Mouse (Mus musculus) E14TG2a.4 (cell line): ENCODE data around the gene Lamtor2.

Experiments
- H3K27me3 ChIP-seq: 2 replicates; pipeline ENCODE4 v1.6.1; 2014; ENCODE audit warnings: low read length, control low read depth; ENCODE audit not compliant: insufficient read depth
- H3K36me3 ChIP-seq: 2 replicates; pipeline ENCODE4 v1.6.1; 2014; ENCODE audit warnings: low read length, control low read depth; ENCODE audit not compliant: insufficient read depth
- H3K4me1 ChIP-seq: replicated peaks from 2 replicates; pipeline ENCODE4 v1.6.1; 2014; ENCODE audit warnings: low read depth, low read length, control low read depth
- H3K4me3 ChIP-seq: replicated peaks from 2 replicates; pipeline ENCODE4 v1.5.1; 2014; ENCODE audit warnings: mild to moderate bottlenecking, low read length
- H3K9me3 ChIP-seq: 2 replicates; pipeline ENCODE4 v1.6.1; 2014; ENCODE audit warnings: low read length, control low read depth
- CTCF ChIP-seq: conservative IDR thresholded peaks from 2 replicates; pipeline ENCODE4 v1.5.1; 2014; ENCODE audit warnings: low read length
- NANOG ChIP-seq: IDR thresholded peaks from 2 replicates; pipeline ENCODE4 v1.6.1; 2014; ENCODE audit warnings: borderline replicate concordance, low read length, mixed read lengths
- POU5F1 ChIP-seq: IDR thresholded peaks from 2 replicates; pipeline ENCODE4 v1.6.1; 2014; ENCODE audit warnings: low read length, borderline replicate concordance

The Lamtor2 gene

DNA sequence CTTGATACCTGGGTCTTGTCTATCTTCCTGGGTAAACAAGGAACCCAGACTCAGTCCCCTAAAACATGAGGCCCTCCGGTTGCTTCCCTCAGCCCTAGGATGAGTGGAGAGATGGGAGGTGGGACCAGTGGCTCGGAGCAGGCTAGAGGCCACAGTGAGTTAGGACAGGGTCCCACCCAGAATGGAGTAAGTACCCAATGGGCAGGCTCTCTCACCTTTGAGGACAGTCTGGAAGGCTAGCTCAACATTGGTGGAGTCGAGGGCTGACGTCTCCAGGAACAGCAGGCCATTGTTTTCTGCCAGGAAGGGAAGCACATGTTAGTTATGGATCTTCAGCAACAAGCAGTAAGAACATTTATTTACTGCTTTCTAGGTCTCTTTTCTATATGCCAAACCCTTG lies 10.4 kb downstream of the Lamtor2 start:
- H3K4me3 ChIP-seq, result 0 out of 2 replicates have a peak overlapping the region, but pooled peaks have one; percentile 6
- peaks cover 43% of the 10 kb centered on the region for H3K36me3 ChIP-seq
- H3K4me1 ChIP-seq, result peaks cover 91% of the 10 kb centered on the region
- H3K27me3 ChIP-seq, result no peaks in the 10 kb centered on the region
- TF ChIP-seq CTCF, result no peak
- no peak for TF ChIP-seq POU5F1
- TF ChIP-seq NANOG, result no peak
- H3K9me3 ChIP-seq, result no peaks in the 10 kb centered on the region

DNA sequence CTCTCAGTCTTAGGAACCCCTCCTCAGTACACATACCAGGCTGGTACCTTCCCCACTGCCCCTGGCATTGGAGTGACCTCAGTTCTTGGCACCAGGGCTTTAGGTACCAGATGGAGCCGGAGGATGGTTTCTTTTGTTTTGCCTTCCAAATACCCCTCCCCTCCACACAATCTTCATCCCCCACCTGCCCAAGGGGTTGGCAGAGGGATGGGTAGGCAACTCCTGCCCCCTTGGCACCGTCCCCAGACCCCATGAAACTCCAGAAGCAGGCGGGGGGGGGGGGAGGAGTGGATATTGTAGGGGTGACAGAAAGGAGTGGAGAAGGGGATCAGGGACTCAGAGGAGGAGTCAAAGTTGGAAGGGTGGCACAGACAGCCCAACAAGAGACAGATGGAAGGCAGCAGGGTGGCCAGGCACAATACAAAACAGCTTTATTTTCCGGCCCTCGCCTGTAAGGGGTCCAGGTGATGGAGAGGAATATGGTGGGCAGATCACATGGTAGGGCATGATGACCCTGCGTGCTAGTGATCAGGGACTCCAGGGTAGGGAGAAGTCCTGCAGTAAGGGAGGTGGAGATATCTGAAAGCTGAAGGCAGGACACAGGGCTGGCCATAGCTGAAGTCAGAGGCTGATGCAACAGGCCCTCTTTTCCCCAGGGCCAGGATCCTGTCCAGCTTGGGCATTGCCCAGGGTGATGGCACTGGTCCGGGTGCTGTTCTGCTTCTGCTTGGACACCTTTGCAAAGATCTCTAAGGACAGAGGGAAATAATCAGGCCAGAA lies 11.1 kb downstream of the Lamtor2 start:
- H3K36me3 ChIP-seq, result peaks cover 50% of the 10 kb centered on the region
- H3K9me3 ChIP-seq, result no peaks in the 10 kb centered on the region
- TF ChIP-seq CTCF (no peak), NANOG (no peak), POU5F1 (no peak)
- H3K27me3 ChIP-seq, result no peaks in the 10 kb centered on the region
- peaks cover 92% of the 10 kb centered on the region for H3K4me1 ChIP-seq
- H3K4me3 ChIP-seq, result peak overlapping the region; percentile 6; the same call in 1 of the 2 replicates

DNA sequence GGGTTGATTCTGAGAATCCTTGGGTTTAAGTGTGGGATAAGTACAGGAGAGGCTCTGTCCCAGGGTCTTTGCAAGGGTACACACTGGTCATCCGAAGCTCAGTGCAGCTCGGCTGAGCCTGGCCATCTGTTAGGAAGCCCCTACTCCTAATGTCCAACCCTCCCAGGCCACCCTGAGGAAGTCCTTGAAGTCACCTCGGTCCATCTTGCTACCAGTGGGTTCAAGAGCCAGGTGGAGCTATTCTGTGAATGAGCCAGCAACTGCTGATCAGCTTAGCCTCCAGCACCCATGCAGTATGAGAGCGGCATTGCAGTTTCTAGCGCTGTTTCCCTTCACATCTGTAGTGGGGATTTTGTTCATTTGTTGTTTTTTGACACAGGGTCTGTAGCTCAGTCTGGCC lies 12.8 kb downstream of the Lamtor2 start:
- peaks cover 95% of the 10 kb centered on the region for H3K4me1 ChIP-seq
- peak overlapping the region; percentile 43 for H3K4me3 ChIP-seq
- no peaks in the 10 kb centered on the region for H3K27me3 ChIP-seq
- TF ChIP-seq NANOG (no peak), CTCF (no peak), POU5F1 (no peak)
- no peaks in the 10 kb centered on the region for H3K9me3 ChIP-seq
- H3K36me3 ChIP-seq, result peaks cover 67% of the 10 kb centered on the region

DNA sequence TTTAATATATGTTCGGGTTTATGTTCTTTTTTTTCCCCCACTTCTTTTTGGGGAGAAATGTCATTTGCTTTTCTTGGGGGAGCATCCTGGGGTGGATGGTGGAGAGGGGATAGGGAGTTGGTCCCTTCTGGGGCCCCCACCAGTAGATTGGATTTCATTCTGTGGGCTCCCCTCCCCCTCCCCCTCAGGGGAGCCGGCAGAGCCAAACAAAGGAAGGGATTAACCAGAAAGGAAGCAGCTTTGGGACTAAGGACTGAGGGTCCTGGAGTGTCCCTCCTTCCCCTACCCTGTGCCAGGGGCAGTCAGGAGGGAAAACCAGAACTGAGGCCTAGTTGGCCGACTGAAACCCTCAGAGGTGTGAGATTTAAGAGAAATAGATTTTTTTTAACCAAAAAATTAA lies 13.5 kb downstream of the Lamtor2 start:
- Histone ChIP-seq H3K4me1 (peaks cover 95% of the 10 kb centered on the region), H3K9me3 (no peaks in the 10 kb centered on the region), H3K4me3 (peak overlapping the region; percentile 43; the same call in 1 of the 2 replicates), H3K36me3 (peaks cover 74% of the 10 kb centered on the region), H3K27me3 (no peaks in the 10 kb centered on the region)
- no peak for TF ChIP-seq CTCF
- no peak for TF ChIP-seq POU5F1
- no peak for TF ChIP-seq NANOG

DNA sequence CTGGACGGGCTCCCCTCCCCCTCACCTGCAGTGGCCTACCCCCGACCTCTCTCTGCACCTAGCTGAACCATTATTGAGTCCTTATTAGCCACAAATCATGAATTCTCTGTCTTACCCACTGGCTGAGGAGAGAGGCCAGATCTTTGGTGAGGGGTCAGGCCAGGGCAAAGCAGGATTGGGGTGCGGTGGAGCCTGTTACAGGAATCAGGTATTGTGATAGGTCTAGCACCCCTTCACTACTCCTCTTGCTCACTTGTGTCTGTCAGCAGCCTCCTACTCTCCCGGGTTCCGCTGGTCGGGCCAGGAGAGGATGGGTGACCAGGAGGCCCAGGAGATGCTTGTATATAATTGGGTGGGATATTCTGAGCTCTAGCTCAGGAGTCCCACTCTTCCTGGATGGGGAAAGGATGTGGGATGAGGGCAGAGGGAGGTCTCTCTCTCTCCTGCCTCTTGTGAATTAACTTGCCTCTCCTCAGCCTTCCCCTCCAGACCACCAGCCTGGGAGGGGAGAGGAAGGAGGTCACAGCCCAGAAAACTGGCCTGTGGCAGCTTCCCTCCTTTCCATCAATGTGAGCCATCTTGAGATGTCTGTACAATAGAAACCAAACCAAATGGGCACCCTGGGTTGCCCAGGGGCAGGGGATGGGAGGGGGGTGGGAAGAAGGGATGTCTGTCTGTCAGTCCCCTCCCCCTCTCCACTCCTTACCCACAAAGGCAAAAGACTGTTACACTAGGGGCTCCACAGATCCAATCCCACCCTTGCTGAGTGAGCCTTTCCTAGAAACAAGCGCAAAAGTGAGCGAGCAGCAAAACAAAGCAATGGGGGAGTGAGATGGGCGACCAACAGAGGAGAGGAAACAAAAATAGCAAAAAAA lies 14.4 kb downstream of the Lamtor2 start:
- H3K9me3 ChIP-seq, result no peaks in the 10 kb centered on the region
- peaks cover 76% of the 10 kb centered on the region for H3K36me3 ChIP-seq
- H3K4me1 ChIP-seq, result peaks cover 98% of the 10 kb centered on the region
- H3K27me3 ChIP-seq, result no peaks in the 10 kb centered on the region
- peak overlapping the region; percentile 48 for H3K4me3 ChIP-seq
- no peak for TF ChIP-seq NANOG
- TF ChIP-seq CTCF, result no peak
- TF ChIP-seq POU5F1, result no peak

DNA sequence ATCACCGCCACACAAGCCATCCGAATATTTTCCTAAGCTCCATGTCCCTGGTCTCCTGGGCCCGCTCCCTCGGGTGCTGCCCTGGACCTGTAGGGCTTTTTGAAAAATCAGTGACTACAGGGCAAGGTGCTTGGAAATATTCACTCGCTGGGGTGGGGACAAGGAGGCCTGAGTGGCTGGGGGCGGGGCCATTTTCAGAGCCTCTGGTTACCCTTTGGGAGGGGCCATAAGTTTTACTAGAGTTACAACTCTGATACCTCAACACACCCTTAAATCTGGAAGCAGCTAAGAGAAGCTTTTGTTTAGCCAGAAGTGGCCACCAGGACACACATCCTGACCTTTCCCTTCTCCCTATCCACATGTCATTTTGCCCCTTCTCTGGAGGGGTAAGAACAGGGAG lies 15.7 kb downstream of the Lamtor2 start:
- peaks cover 69% of the 10 kb centered on the region for H3K36me3 ChIP-seq
- peaks cover 90% of the 10 kb centered on the region for H3K4me1 ChIP-seq
- H3K27me3 ChIP-seq, result no peaks in the 10 kb centered on the region
- no peaks in the 10 kb centered on the region for H3K9me3 ChIP-seq
- TF ChIP-seq NANOG (no peak), POU5F1 (no peak), CTCF (no peak)
- peak overlapping the region; percentile 92 for H3K4me3 ChIP-seq

DNA sequence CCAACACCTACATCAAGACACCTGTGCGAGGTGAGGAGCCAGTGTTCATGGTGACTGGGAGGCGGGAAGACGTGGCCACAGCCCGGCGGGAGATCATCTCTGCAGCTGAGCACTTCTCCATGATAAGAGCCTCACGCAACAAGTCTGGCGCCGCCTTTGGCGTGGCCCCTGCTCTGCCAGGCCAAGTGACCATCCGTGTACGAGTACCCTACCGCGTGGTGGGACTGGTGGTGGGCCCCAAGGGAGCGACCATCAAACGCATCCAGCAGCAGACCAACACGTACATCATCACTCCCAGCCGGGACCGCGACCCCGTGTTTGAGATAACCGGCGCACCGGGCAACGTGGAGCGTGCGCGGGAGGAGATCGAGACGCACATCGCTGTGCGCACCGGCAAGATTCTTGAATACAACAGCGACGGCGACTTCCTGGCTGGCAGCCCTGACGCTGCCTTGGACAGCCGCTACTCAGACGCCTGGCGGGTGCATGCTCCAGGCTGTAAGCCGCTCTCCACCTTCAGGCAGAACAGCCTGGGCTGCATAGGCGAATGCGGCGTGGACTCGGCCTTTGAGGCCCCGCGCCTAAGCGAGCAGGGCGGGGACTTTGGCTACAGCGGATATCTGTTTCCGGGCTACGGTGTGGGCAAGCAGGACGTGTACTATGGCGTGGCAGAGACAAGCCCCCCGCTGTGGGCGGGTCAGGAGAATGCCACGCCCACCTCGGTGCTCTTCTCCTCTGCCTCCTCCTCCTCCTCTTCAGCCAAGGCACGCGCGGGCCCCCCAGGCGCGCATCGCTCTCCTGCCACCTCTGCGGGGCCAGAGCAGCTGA lies 16.6 kb downstream of the Lamtor2 start:
- Histone ChIP-seq H3K27me3 (no peaks in the 10 kb centered on the region), H3K4me3 (peak overlapping the region; percentile 92), H3K36me3 (peaks cover 61% of the 10 kb centered on the region), H3K4me1 (peaks cover 82% of the 10 kb centered on the region), H3K9me3 (no peaks in the 10 kb centered on the region)
- no peak for TF ChIP-seq CTCF
- TF ChIP-seq NANOG, result no peak
- TF ChIP-seq POU5F1, result no peak

DNA sequence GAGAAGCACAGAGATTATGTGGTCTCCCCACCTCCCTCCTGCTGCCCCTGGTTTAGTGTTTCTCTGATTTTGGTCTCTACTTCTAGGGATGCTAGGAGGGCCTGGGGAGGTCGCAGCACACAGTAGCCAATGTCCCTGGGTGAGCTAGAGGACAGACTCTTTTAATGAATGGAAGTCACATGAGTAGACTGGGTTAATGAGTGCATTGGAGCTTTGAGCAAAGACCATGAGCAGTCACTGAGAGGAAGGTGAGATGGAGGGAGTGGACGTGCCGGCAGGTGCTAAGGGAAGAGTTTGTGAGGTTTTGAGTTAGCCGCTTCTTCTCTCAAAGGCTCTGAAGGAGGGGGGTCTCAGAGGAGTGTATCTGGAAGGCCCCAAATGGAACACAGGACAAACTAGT lies 17.3 kb downstream of the Lamtor2 start:
- H3K27me3 ChIP-seq, result no peaks in the 10 kb centered on the region
- H3K36me3 ChIP-seq, result peaks cover 53% of the 10 kb centered on the region
- peak overlapping the region; percentile 92 for H3K4me3 ChIP-seq
- no peaks in the 10 kb centered on the region for H3K9me3 ChIP-seq
- no peak for TF ChIP-seq CTCF
- no peak for TF ChIP-seq POU5F1
- no peak for TF ChIP-seq NANOG
- peaks cover 76% of the 10 kb centered on the region for H3K4me1 ChIP-seq
